Mouse (Mus musculus) heart, embryonic 12.5 days (tissue): Measurements from ENCODE around the gene Akr1c6. TPM values are rescaled to one million over a fixed set of nuclear protein-coding genes. Genes with fewer than 3 reads are reported as not detected.

ENCODE experiments used
- ATAC-seq: fragments of 200-750 bp; cut with Nextera tagmentation; 2 replicates; pipeline ENCODE4 v1.8.0; 2017; ENCODE audit warnings: moderate TSS enrichment, moderate library complexity; ENCODE audit not compliant: insufficient number of reproducible peaks, low FRiP score
- H3K27ac ChIP-seq: fragments of 300-500 bp; sonication (generic); 2 replicates; pipeline ENCODE4 v1.5.1; 2016; ENCODE audit warnings: mild to moderate bottlenecking, moderate library complexity; ENCODE audit not compliant: poor library complexity, severe bottlenecking
- H3K27me3 ChIP-seq: fragments of 300-500 bp; sonication (generic); replicated peaks from 2 replicates; pipeline ENCODE4 v1.6.1; 2016; ENCODE audit warnings: mild to moderate bottlenecking, moderate library complexity
- H3K36me3 ChIP-seq: fragments of 300-500 bp; sonication (generic); 2 replicates; pipeline ENCODE4 v1.6.1; 2016; ENCODE audit warnings: mild to moderate bottlenecking, moderate library complexity
- H3K4me1 ChIP-seq: fragments of 300-500 bp; sonication (generic); replicated peaks from 2 replicates; pipeline ENCODE4 v1.6.1; 2016; ENCODE audit warnings: mild to moderate bottlenecking
- H3K4me2 ChIP-seq: fragments of 300-500 bp; sonication (generic); 2 replicates; pipeline ENCODE4 v1.6.1; 2016; ENCODE audit warnings: mild to moderate bottlenecking, moderate library complexity
- H3K4me3 ChIP-seq: fragments of 300-500 bp; sonication (generic); 2 replicates; pipeline ENCODE4 v1.5.1; 2016; ENCODE audit warnings: mild to moderate bottlenecking
- H3K9ac ChIP-seq: fragments of 300-500 bp; sonication (generic); 2 replicates; pipeline ENCODE4 v1.6.1; 2016; ENCODE audit warnings: mild to moderate bottlenecking, moderate library complexity
- H3K9me3 ChIP-seq: fragments of 300-500 bp; sonication (generic); replicated peaks from 2 replicates; pipeline ENCODE4 v1.6.1; 2016; ENCODE audit warnings: mild to moderate bottlenecking, moderate library complexity
- WGBS: fragments of 180-500 bp; shearing (Covaris S2); methylation state at CpG from one replicate; pipeline ENCODE4 v1.1.7; 2016; 5-methylcytosine and 5-hydroxymethylcytosine counted together
- polyA plus RNA-seq: library from polyadenylated mRNA; unstranded; fragments of >200 nt; fragmentation: Nextera tagmentation; extraction: Ambion mirVana; gene quantifications from 2 replicates; pipeline ENCODE4 v1.2.1, GENCODE M21; 2016

Akr1c6 gene
- polyA plus RNA-seq, 1 experiment from 2014 or later = not detected

DNA sequence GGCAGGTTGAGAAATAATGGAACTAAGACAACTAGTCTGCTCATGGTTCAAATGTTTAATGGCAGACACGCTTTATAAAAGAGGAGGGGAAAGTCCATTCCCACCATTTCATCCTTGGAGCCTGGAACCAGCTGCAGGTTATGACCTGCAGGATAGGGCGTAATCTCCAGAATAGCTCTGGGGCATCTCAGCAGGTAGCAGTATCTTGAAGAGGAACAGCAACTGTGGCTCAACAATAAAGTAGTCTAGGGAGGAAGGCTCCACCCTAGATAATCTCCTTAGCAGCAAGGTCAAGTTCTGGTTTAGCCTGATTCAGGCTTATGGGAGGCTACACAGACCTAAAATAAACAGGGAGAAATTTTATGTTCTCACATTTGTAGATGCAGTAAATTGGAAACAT lies 31.5 kb downstream of the Akr1c6 start:
- WGBS = 85% methylated on average over 2 of the region's 2 CpGs
- Histone ChIP-seq H3K4me3 (no peak overlapping the region), H3K36me3 (no peaks in the 10 kb centered on the region), H3K4me2 (no peak overlapping the region), H3K9ac (no peak overlapping the region), H3K27ac (no peak overlapping the region), H3K9me3 (no peaks in the 10 kb centered on the region), H3K27me3 (no peaks in the 10 kb centered on the region), H3K4me1 (no peaks in the 10 kb centered on the region)
- no peak for ATAC-seq

GRCm38 (mm10) chr13:4467896-4468295 lies 33.8 kb downstream of the Akr1c6 start:
- Histone ChIP-seq H3K27me3 (no peaks in the 10 kb centered on the region), H3K9ac (no peak overlapping the region), H3K36me3 (no peaks in the 10 kb centered on the region), H3K4me1 (no peaks in the 10 kb centered on the region), H3K4me3 (no peak overlapping the region), H3K4me2 (no peak overlapping the region), H3K27ac (no peak overlapping the region), H3K9me3 (peaks cover 8% of the 10 kb centered on the region; the same call in 1 of the 2 replicates)
- no peak for ATAC-seq
- 55% methylated on average over 1 of the region's 1 CpGs for WGBS

Other genes starting within 250 kb of the Akr1c6 start
- 2.8 and 3.1 TPM in 2 replicates for gene Akr1c13, start 243.2 kb upstream of the Akr1c6 start, polyA plus RNA-seq
- gene Akr1c19, start 205.6 kb upstream of the Akr1c6 start, polyA plus RNA-seq = 0.92 and 1.0 TPM in 2 replicates
- 0.53 and 0.55 TPM in 2 replicates for gene Akr1c12, start 154.9 kb upstream of the Akr1c6 start, polyA plus RNA-seq
- not detected in 2 replicates for gene Akr1c20, start 89.0 kb downstream of the Akr1c6 start, polyA plus RNA-seq
- not detected in 2 replicates for gene Akr1c21, start 139.8 kb downstream of the Akr1c6 start, polyA plus RNA-seq
- 44.5 and 47.5 TPM in 2 replicates for gene Akr1e1, start 174.9 kb downstream of the Akr1c6 start, polyA plus RNA-seq